Mouse (Mus musculus) heart, postnatal 0 days (tissue): ENCODE results near the gene Tmco5.

Experiments
- CTCF ChIP-seq: IDR thresholded peaks from 2 replicates; pipeline ENCODE4 v1.5.1; 2016; ENCODE audit warnings: antibody characterized with exemption, control low read depth, low read depth
- EP300 ChIP-seq: IDR thresholded peaks from 2 replicates; pipeline ENCODE4 v1.6.1; 2016; ENCODE audit warnings: antibody characterized with exemption, low read depth

DNA sequence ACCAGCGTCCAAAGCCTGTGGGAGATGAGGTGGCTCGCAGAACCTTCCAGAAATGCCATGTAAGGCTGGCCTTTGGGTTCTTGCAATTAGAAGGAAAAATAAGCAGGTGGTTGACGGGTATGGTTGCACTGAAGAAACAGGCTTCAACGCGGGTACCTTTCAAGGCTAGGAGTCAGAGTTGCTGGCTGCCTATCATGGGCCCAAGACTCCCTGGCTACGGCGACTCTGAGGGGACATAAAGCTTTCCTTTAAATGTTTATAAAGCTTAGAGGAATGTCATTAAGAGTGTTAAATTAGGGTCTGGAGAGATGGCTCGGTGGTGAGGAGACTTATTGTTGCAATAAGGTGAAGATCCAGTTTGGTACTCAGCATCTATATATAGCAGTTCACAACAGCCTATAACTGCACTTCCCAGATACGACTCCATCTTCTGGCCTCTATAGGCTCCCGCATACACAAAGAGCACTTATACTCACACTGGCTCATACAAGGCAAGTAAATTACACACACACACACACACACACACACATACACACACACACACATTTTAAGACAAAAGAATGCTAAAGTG, 21.9 kb downstream of the Tmco5 start:
- TF ChIP-seq EP300 (no peak), CTCF (no peak)
